Mouse (Mus musculus): ENCODE measurements at regions not wholly inside any gene's neighbourhood (a gene's known extent, or its start where the extent isn't known, plus 50 kb on each side); places are given as distances from the start of the nearest gene placed in this dataset.

- no peak for DNase-seq
These were observed 51.3 kb upstream of the Mrtfb start for GRCm38 (mm10) chr16:13204948-13205470.

GRCm38 (mm10) chr16:13205855-13206254, 50.4 kb upstream of the Mrtfb start:
- DNase-seq: peak; percentile 52 to 66
